Mouse (Mus musculus): ENCODE data around the gene Angptl8. TPM values are rescaled to one million over a fixed set of nuclear protein-coding genes. Genes with fewer than 3 reads are reported as not detected.
"Not testable (repeated sequence)": the region's sequence is repeated elsewhere in the genome, so short reads cannot be mapped to it uniquely, and the experiment has no call there.

Angptl8 gene
- polyA plus RNA-seq (2012; rRNA removed): not detected in 2 replicates

DNA sequence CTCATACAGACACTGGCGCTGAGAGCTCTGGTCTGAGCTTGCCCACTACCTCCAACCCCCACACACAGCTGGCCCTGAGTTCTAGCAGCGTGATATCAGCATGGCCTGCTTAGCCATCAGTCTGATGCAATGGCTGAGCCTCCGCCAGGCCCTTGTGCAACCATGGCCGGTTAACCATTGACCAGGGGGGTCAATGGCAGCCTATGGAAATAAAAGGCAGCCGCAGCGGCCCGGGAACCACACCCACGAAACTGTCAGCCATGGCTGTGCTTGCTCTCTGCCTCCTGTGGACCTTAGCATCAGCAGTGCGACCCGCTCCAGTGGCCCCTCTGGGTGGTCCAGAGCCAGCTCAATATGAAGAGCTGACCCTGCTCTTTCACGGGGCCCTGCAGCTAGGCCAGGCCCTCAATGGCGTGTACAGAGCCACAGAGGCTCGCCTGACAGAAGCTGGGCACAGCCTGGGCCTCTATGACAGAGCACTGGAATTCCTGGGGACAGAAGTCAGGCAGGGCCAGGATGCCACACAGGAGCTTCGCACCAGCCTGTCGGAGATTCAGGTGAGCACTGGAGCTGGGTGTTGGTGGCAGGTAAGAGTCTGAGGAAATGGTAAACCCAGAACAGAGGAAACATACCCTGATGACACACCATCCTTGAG lies at the start of gene Angptl8:
TSS of gene Angptl8 (plus strand) at position 253 of the 655 bp plus-strand sequence.
- TF ChIP-seq CTCF (IDR thresholded peaks at IDR 0.05; ENCODE audit: borderline replicate concordance, extremely low read depth, insufficient read depth, insufficient read length): no peak
- TF ChIP-seq POLR2A (IDR thresholded peaks at IDR 0.05; ENCODE audit: borderline replicate concordance, extremely low read depth, insufficient read depth, insufficient read length, poor library complexity, severe bottlenecking): no peak
- DNase-seq (ENCODE audit: low read depth): no peak

DNA sequence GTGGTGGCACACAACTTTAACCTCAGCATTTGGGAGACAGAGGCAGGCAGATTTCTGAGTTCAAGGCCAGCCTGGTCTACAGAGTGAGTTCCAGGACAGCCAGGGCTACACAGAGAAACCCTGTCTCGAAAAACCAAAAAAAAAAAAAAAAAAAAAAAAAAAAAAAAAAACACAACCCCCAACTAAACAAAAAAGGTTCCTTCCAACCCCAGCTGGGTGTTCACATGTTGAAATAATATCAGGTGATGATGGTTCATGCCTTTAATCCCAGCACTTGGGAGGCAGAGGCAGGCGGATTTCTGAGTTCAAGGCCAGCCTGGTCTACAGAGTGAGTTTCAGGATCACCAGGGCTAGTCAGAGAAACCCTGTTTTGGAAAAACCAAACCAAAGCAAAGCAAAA lies 49.0 kb upstream of the Angptl8 start:
- DNase-seq (ENCODE audit: low read depth): not testable (repeated sequence)

DNA sequence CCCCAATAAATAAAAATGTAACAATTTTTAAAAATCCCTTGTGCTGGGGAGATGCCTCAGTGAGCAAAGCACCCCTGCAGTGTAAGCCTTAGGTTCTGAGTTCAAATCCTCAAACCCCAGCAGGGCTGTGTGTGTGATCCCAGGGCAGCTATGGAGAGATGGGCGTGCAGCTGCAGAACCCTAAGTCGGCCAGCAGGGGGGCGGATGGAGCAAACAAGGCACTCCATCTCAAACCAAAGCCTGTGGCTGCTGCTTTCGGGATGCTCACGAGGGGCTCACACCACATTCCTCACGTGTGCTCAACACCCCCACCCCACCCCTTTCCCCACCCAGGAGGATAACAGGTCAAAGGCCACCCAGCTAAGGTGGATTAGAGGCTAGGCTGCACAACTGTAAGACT lies 48.4 kb upstream of the Angptl8 start:
- TF ChIP-seq CTCF (IDR thresholded peaks at IDR 0.05; ENCODE audit: borderline replicate concordance, extremely low read depth, insufficient read depth, insufficient read length): peak; percentile 87
- no peak for TF ChIP-seq POLR2A (IDR thresholded peaks at IDR 0.05; ENCODE audit: borderline replicate concordance, extremely low read depth, insufficient read depth, insufficient read length, poor library complexity, severe bottlenecking)
- peak; percentile 70 for DNase-seq (ENCODE audit: low read depth)

DNA sequence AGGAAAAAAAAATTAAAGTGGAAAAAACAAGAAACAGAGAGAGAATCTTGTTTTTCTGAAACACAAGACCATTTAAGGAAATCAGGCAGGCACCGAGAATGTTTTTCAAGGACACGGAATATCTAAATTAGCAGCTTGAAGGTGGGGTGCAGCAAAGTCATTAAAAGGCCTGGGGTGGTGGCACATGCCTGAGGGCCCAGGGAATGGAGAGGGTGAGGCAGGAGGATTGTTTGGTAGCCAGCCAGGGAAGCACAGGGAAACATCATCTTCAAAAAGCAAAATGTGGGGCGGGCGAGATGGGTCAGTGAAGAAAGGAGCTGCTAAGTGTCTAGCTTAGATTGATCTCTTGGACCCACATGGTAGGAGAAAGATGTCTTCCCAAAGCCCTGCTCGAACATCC lies 47.7 kb upstream of the Angptl8 start:
- TF ChIP-seq CTCF (IDR thresholded peaks at IDR 0.05; ENCODE audit: borderline replicate concordance, extremely low read depth, insufficient read depth, insufficient read length): no peak
- no peak for TF ChIP-seq POLR2A (IDR thresholded peaks at IDR 0.05; ENCODE audit: borderline replicate concordance, extremely low read depth, insufficient read depth, insufficient read length, poor library complexity, severe bottlenecking)
- no peak for DNase-seq (ENCODE audit: low read depth)

DNA sequence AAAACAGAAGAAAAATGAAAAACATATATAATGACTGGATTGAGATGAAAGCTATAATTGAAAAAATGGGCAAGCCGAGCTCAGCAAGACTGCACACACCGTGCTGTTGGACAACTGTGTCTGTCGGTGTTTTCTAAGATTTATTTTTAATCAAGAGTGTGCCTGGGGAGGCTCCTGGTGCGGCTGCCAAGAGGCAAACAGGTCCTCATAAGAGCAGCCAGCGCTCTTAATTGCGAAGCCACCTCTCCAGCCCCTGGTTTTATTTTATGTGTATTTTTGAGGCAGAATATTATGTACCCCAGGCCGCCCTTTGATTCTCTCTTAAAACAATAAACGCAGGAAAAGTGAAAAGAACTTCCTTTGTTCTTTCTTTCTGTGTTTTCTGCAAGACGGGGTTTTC lies 47.1 kb upstream of the Angptl8 start:
- no peak for DNase-seq (ENCODE audit: low read depth)
- TF ChIP-seq POLR2A (IDR thresholded peaks at IDR 0.05; ENCODE audit: borderline replicate concordance, extremely low read depth, insufficient read depth, insufficient read length, poor library complexity, severe bottlenecking) (no peak), CTCF (IDR thresholded peaks at IDR 0.05; ENCODE audit: borderline replicate concordance, extremely low read depth, insufficient read depth, insufficient read length) (no peak)

DNA sequence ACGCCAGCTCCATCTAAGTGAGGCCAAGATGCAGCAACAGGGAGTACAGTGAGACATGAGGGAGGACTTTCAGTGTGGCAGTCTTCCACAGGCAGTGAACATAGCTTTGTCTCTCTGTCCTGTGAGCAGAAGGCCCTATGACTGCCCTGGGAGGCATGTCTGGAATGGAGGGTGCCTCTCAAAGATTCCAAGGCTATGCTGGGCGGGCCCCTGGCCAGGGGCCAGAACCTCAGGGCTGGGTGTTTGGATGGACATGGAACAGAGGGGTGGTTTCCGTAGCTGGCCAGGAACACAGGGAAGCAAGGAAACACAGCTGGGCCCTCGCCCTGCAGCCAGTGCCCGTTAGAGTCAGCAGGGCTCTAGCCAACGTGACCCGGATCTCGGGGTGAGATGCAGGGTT lies 43.4 kb upstream of the Angptl8 start:
- no peak for TF ChIP-seq CTCF (IDR thresholded peaks at IDR 0.05; ENCODE audit: borderline replicate concordance, extremely low read depth, insufficient read depth, insufficient read length)
- TF ChIP-seq POLR2A (IDR thresholded peaks at IDR 0.05; ENCODE audit: borderline replicate concordance, extremely low read depth, insufficient read depth, insufficient read length, poor library complexity, severe bottlenecking): no peak
- DNase-seq (ENCODE audit: low read depth): no peak

DNA sequence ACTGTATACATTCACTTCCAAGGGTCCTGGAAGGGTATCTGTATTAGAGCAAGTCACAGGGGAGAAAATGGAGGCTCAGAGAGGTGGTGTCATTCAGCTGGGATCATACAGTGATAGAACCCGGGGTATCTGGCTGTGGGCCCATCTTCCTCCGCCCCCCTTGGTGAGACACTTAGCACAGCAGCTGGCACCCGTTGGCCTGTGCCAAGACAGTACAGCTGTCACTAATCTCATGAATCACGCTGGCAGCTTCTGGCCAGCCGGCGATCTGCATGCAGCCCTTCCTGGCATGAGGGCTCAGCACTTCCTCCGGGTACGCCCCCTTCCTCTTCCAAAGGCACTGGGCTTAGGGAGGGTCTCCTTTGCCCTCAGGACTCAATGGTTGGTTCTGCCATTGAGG lies 42.7 kb upstream of the Angptl8 start:
- peak; percentile 84 for DNase-seq (ENCODE audit: low read depth)
- TF ChIP-seq POLR2A (IDR thresholded peaks at IDR 0.05; ENCODE audit: borderline replicate concordance, extremely low read depth, insufficient read depth, insufficient read length, poor library complexity, severe bottlenecking) (no peak), CTCF (IDR thresholded peaks at IDR 0.05; ENCODE audit: borderline replicate concordance, extremely low read depth, insufficient read depth, insufficient read length) (no peak)

DNA sequence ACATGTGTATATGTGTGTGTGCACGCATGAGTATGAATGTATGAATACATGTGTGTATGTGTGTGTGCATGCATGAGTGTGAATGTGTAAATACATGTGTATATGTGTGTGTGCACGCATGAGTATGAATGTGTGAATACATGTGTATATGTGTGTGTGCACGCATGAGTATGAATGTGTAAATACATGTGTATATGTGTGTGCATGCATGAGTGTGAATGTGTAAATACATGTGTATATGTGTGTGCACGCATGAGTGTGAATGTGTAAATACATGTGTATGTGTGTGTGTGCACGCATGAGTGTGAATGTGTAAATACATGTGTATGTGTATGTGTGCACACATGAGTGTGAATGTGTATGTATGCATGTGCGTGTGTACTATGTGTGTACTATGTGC lies 41.8 kb upstream of the Angptl8 start:
- DNase-seq (ENCODE audit: low read depth): not testable (repeated sequence)

DNA sequence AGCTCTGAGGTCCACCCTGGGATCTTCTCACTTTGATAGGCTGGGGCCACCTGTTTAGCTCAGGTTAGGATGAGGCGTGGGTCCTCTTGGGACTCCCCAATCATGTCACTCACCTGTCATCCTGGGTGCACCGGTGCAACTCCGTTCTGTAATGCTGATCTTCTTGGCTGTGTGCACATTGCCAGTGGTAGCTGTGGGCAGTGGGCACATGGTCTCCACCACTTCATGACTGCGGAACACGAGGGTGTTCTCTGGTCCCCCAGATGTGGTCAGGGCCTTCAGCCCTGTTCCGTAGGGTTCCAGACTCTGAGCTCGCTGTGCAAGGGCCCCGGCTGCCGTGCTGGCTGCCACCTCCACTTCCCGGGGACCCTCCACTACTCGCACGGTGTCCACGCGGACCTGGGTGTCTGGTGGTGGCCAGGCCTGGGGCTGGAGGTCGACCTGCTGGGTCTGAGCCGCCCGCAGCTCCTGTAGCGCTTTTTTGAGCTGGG lies 40.9 kb upstream of the Angptl8 start:
- no peak for DNase-seq (ENCODE audit: low read depth)
- TF ChIP-seq POLR2A (IDR thresholded peaks at IDR 0.05; ENCODE audit: borderline replicate concordance, extremely low read depth, insufficient read depth, insufficient read length, poor library complexity, severe bottlenecking) (no peak), CTCF (IDR thresholded peaks at IDR 0.05; ENCODE audit: borderline replicate concordance, extremely low read depth, insufficient read depth, insufficient read length) (no peak)

DNA sequence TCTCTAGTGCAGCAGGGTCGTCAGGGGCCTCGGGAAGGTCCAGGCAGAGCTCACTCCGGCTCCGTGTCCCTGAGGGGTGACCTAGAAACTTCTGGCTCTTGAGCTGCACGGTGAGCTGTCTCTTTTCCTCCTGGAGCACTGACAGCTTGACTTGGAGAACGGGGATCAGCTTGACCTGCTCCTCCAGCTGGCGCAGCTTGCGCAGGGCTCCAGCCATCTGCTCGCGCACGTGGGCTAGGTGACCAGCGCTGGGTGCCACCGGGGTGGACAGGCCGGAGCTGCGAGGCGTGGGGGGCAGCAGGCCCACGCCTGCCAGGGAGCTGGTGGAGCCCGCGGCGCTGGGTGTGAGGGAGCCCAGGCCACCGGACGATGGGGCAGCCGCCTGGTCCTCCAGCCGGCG lies 40.4 kb upstream of the Angptl8 start:
- no peak for TF ChIP-seq POLR2A (IDR thresholded peaks at IDR 0.05; ENCODE audit: borderline replicate concordance, extremely low read depth, insufficient read depth, insufficient read length, poor library complexity, severe bottlenecking)
- no peak for TF ChIP-seq CTCF (IDR thresholded peaks at IDR 0.05; ENCODE audit: borderline replicate concordance, extremely low read depth, insufficient read depth, insufficient read length)

DNA sequence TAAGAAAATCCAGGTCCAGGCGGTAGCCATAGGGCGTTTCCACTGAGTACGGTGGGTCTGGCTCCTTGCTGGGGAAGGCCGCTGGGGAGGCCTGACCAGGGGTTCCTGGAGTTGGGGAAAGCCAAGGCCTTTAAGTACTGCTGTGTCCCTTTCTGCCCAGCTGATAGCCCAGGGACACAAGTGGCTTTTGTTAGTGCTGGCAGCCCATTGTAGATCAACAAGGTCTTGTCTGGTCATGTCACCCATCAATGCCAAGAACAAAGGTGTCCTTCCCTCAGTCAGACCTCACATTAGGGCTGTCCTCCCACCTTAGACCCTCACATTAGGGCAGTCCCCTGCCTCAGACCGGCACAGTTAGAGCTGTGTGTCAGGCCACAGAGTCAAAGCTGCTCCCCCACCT lies 39.7 kb upstream of the Angptl8 start:
- TF ChIP-seq CTCF (IDR thresholded peaks at IDR 0.05; ENCODE audit: borderline replicate concordance, extremely low read depth, insufficient read depth, insufficient read length) (no peak), POLR2A (IDR thresholded peaks at IDR 0.05; ENCODE audit: borderline replicate concordance, extremely low read depth, insufficient read depth, insufficient read length, poor library complexity, severe bottlenecking) (no peak)
- no peak for DNase-seq (ENCODE audit: low read depth)

More for the DNA sequence above, 40.4 kb upstream of the Angptl8 start:
- DNase-seq (ENCODE audit: low read depth): no peak

DNA sequence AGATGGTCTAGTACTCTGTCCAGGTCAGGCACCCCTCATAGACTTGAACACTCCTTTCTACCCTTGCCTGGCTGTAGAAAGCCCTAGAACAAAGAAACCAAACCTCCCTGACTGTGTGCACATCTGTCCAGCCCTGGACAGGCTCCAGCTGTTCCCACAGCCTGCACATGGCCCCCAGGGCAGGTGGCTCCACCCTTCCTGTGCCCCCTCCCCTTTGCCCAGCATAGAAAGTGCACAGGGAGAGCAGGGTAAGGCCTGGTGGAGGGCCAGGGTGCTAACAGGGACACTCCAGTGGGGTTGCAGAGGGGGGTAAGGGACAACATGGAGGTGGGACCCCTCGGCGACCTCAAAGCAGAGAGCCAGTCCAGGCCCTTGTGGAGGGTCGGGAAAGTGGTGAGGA lies 39.1 kb upstream of the Angptl8 start:
- no peak for TF ChIP-seq CTCF (IDR thresholded peaks at IDR 0.05; ENCODE audit: borderline replicate concordance, extremely low read depth, insufficient read depth, insufficient read length)
- no peak for TF ChIP-seq POLR2A (IDR thresholded peaks at IDR 0.05; ENCODE audit: borderline replicate concordance, extremely low read depth, insufficient read depth, insufficient read length, poor library complexity, severe bottlenecking)
- DNase-seq (ENCODE audit: low read depth): no peak

DNA sequence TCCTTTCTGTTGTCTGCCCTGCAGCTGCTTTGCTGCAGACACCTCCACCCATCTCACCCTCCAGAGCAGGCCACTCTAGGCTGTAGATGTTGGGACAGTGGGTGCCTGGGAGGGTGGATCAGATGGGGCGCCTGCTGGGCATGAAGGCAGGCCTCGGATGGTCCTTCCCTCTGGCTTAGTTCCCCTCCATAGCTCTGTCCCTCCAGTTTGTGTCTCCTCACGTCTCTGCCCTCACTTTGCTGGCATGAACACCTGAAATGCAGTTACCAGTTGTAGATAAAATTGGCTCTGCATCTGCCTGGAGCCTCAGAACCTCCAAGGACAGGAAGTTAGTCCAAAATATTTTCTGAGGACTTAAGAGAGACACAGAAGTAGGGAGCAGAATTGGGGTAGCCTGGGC lies 38.4 kb upstream of the Angptl8 start:
- no peak for DNase-seq (ENCODE audit: low read depth)
- TF ChIP-seq POLR2A (IDR thresholded peaks at IDR 0.05; ENCODE audit: borderline replicate concordance, extremely low read depth, insufficient read depth, insufficient read length, poor library complexity, severe bottlenecking) (no peak), CTCF (IDR thresholded peaks at IDR 0.05; ENCODE audit: borderline replicate concordance, extremely low read depth, insufficient read depth, insufficient read length) (no peak)

Measured in brain, embryonic 14.5 days (tissue).